Mouse (Mus musculus): ENCODE results near the gene Adh4.

DNA sequence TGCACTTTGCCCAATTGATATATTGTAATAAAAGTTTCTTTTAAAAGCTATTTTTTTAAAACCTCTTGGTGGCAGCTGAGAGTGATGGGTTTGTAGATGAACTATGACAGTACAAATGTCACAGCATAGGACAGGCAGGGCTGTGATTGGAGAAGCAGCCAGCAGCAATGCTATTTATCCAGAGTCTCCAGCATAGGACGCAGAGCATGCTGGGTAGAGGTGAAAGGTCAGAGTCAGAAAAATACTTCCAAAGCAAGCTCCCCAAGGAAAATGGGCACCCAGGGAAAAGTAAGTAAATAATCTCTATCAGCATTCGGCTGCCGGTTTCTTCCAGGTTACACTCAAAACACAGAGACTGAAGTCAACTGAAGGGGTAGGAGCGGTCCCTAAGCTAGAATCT lies 41.3 kb upstream of the Adh4 start:
- TF ChIP-seq POLR2A (IDR thresholded peaks at IDR 0.05; ENCODE audit: low read depth, low read length): no peak
- TF ChIP-seq CTCF (IDR thresholded peaks at IDR 0.05; ENCODE audit: extremely low read depth, insufficient read length, insufficient replicate concordance, low read depth, low read length): no peak
